Mouse (Mus musculus): ENCODE data around the gene Mtch1.
A peak's percentile ranks its signal among the peaks of the same experiment; 100 is the strongest.

GRCm38 (mm10) chr17:29378056-29378455 lies 30.3 kb upstream of the Mtch1 start:
- TF ChIP-seq CTCF (IDR thresholded peaks at IDR 0.05; ENCODE audit: low read depth) = peak; percentile 38
- no peak for TF ChIP-seq EP300 (IDR thresholded peaks at IDR 0.05; ENCODE audit: low read depth)
